Mouse (Mus musculus): ENCODE measurements around the gene Tbc1d14.

The Tbc1d14 gene

DNA sequence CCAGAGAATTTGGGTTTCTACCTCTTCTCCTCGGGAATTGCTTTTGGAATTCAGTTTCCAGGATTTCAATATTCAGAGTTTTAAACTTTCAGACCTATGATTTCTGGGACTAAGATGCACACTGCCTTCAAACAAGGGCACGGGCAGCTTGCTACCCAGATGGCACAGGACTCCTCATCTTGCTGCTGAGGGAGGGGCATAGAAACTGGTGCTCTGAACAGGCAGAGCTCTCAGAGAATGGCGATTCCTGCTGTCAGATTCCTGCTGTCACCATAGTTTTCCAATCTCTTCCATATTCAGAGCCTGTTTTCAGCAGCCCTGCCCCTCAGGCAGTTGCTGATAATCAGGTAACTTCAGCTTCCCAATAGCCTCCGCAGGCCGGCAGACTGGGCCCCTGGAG lies 77.5 kb downstream of the Tbc1d14 start:
- TF ChIP-seq GATA4 (IDR thresholded peaks at IDR 0.05; ENCODE audit: insufficient replicate concordance, low read length): no peak

DNA sequence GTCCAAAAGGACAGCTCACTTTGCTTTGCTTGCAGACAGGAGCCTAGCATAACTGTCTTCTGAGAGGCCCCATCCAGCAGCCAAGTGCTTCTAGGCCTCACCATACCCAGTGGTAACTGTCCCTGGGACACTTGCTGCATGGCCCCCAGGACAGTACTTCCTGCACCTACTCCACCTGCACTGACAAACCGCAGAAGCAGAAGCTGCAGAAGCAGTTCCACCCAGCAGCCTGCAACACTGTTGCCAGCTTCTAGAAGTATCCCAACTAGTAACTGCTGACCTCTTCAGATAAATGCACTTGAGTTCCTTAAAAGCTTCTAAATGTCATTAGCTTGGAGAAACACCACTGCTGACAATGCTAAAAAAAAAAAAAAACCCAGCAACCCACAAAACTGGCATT lies 78.0 kb downstream of the Tbc1d14 start:
- no peak for TF ChIP-seq GATA4 (IDR thresholded peaks at IDR 0.05; ENCODE audit: insufficient replicate concordance, low read length)

DNA sequence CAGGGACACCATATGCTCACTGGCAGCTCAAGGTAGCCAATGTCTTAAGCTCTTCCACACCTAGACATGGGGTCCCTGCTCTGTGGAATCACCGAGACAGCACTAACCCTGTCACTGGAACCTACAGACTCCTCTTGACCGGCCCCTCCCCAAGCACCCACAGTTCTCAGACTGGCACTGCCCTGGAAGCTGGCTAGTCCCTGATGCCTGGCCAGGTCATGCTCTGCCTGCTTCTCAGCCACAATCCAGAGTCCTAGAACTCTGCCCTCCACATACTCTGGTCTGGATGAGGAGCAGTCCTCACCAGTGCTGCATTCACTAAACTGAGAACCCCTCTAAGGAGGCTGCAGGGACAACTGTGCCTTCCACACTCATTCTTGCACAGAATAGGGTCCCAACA lies 82.1 kb downstream of the Tbc1d14 start:
- TF ChIP-seq GATA4 (IDR thresholded peaks at IDR 0.05; ENCODE audit: insufficient replicate concordance, low read length): no peak

DNA sequence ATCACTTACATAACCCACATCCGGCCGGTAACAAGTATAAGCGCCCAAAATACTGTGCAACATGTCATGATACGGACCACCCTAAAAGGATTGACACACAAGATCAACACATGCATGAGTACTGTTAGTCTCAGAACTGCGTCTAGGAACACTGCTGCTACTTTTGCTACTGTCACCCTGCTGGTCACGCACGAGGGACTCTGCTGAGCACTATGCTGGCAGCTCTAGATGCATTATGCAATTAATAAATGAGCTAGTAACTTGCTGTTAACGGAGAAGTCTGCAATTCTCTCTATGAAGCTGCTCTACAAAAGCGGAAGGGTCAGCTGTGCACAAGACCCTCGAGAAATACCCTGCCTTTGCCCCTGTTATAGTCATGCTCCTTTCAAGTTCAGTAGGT lies 84.7 kb downstream of the Tbc1d14 start:
- no peak for TF ChIP-seq GATA4 (IDR thresholded peaks at IDR 0.05; ENCODE audit: insufficient replicate concordance, low read length)

DNA sequence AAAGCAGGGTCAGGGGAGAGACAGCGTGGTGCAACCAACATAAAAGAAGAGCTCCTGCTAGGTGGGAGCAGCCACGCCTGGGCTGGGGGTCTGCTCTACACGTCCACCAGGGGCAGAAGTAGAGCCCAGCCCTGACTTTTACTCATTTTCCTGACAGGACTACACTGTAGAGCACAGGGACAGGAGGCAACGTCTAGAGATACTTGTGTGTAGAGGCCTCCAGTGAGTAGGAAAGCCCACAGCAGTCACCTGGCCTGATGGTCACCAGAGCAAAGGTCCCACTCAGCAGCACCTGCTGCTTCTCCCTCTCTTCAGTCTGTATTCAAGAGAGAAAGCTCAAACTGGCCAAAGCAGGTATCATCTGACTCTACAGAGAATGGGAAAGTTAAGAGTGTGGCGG lies 87.4 kb downstream of the Tbc1d14 start:
- no peak for TF ChIP-seq GATA4 (IDR thresholded peaks at IDR 0.05; ENCODE audit: insufficient replicate concordance, low read length)

DNA sequence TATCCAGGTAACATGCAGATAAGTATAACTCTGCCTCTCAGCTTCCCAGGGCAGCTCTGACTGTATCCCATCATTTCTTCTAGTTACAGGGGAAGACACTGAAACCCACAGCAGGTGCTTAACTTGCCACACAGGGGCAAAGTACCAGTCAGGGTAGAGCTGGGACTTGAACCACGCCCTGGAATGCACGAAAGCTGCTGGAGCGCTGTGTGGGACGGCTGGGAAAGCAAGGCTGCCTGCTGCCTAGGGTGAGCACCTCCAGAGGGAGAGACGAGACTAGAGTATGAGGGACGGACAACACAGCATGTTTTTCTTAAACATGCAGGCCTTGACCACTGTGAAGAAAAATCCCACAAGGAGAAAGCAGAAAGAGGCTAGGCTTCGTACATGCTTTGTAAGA lies 87.8 kb downstream of the Tbc1d14 start:
- no peak for TF ChIP-seq GATA4 (IDR thresholded peaks at IDR 0.05; ENCODE audit: insufficient replicate concordance, low read length)

DNA sequence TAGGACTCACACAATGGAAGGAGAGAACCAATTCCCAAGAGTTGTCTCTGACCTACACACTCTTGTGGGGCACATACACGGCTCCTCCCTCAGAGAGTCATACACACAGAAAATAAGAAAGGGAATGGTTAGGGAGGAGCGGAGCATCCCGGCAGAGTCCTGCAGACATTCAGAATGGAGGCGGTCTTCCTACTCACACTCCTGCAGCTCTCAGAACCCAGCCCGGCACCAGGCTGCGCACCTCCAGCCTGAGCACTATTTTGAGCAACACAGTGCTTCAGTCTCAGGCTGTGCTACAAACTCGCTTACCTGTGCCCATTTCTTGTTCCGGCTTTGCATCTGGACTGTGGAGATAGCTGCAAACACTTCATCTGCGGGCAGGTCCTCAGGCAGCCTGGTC lies 98.4 kb downstream of the Tbc1d14 start:
- no peak for TF ChIP-seq GATA4 (IDR thresholded peaks at IDR 0.05; ENCODE audit: insufficient replicate concordance, low read length)

DNA sequence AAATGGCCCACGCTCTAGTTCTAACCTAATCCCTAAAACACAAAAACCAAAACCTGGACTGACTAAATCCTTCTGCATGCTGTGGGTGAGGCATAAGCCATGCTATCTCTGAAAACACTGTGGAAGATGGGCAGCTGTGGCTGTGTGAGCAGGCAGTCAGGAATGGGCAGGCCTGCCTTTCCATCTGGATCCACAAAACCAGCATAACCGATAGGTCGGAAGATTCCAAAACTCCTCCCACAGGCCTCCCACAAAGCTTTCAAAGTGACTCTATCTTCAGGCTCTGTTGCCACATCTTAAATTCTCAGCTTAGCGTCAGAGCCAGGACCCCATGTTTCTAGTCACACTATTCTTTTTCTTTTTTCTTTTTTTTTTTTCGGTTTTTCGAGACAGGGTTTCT lies 99.2 kb downstream of the Tbc1d14 start:
- TF ChIP-seq GATA4 (IDR thresholded peaks at IDR 0.05; ENCODE audit: insufficient replicate concordance, low read length): no peak

DNA sequence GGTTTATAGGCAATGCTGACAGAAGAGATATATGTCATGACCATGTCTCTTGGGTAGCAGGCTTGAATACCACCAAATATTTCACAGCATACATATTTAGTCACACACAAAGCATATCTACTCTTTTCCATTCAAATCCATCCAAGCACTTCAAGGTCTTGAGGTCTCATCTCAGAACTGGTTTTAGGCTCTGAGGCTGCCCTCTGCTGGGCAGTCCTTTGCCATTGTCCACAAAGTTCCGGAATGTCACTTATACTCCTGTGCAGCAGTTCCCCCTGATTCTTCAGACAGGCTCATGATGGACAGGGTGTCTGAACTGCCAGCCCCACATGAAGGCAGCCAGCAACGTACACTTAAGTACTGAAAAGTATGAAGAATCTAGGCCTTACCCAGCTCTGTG lies 103.9 kb downstream of the Tbc1d14 start:
- no peak for TF ChIP-seq GATA4 (IDR thresholded peaks at IDR 0.05; ENCODE audit: insufficient replicate concordance, low read length)

DNA sequence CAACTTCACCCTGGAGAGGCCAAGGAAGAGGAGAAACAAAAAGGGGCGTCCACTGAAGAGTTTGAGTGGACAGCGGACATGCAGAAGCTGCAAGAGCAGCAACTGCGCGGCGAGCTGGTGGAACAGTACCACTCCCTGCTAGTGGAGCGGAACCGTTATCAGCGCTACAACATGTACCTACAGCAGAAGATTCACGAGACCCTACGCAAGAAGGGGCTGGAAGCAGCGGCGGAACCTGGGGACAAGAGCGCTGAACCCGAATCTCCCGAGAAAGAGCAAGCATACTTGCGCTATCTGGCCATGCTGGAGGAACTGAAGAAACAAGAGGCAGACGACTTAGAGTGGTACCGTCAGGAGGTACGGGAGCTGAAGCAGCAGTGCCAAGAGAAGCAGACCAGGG lies 107.8 kb downstream of the Tbc1d14 start:
- TF ChIP-seq GATA4 (IDR thresholded peaks at IDR 0.05; ENCODE audit: insufficient replicate concordance, low read length): no peak

DNA sequence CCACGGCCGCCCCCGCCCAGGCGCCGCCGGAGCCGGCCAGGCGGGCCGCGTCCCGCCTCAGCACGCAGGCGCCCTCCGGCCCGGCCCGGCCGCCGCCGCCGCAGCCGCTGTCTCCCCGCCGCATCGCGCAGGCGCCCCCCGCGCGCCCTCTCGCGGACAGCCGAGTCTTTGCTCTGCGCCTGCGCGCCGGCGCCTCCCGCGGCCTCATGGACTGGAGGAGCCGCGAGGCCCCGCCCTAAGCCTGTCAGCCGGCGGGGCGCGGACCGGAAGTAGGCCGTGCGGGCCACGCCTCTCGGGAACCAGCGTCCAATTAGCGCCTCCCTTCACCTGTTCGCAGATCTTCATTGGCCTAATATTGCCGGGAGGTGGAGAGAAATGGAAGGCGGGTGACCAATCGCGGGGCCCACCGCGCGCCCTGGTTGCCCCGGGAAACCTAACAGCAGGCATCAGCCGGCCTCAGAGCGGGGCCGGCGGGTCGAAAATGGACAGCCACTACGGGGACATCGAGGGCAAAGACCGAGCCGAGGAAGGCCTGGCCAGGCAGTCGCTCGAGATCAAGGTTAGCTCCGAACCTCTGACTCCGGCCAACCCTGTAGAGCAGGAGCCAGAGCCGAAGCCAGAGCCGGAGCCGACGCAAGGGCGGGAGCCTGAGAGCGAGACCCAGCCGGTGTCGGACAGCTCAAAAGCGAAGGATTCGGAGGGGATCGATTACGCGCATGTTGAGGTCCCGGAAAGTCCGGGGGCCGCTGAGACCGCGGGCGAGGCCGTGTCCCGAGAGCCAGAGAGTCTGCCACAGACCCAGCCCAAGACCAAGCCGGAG lies 108.7 kb downstream of the Tbc1d14 start, which contains the start of the genes Tada2b and Ccdc96:
Gene Tada2b, minus strand, starts transcription at position 115 of the 820 bp plus-strand sequence.
Gene Ccdc96, plus strand, starts transcription at position 418 of the 820 bp plus-strand sequence.
- TF ChIP-seq GATA4 (IDR thresholded peaks at IDR 0.05; ENCODE audit: insufficient replicate concordance, low read length): no peak

DNA sequence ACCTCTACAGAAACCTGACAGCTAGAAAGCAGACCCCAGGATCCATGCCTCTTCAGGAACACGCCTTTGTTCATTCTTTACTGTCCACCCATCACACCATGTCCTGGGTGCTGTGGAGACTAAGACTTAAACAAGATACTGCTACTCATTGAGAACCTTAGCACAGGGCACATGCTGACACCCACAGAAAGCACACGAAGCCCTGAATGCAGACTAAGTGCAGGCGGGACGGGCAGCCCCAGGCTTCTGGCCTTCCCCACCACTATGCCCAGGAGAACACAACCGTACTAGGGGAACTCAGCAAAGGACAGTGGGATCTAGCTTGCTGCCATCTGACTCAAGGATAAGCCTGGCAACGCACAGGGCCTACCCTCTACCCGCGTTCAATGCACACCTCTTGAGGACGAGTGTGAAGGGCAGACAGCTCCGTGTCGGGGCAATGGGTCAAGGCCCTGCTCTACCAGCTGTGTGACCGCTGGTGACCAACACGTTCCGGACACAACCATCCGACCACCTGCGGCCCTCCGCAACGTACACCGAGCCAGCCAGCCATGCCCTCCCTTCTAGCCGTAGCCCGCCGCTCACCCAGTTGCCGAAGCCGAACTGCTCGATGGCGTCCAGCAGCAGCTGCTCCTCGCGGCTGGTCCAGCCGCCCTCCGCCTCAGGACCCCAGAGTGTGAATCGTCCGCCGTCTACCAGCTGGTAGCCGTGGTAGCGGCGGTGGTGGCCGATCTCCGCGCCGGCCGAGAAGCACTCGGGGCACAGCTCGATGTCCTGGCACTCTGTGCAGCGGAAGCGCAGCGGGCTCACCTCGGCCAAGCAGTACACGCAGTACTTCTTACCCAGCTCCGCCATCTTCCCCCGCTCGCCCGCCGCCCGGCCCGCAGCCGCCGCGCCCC lies 109.6 kb downstream of the Tbc1d14 start:
- no peak for TF ChIP-seq GATA4 (IDR thresholded peaks at IDR 0.05; ENCODE audit: insufficient replicate concordance, low read length)

DNA sequence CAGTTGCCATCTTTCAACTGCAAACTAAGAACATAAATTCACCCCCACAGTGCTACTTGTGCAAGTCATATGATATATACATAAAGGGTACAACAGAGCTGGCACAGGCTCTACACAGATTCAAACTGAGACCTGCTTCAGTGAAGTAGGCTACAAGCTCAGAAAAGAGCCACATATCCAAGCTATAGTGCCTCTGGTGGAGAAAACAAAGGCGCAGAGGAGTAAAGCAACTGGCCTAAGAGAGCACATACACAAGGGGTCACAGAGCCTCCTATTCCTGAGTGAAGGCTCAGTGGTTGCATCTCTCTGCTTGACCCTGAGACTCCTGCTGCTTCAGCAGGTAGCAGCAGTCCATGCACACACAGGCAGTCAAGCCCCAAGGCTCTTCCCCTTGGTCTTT lies 112.0 kb downstream of the Tbc1d14 start:
- TF ChIP-seq GATA4 (IDR thresholded peaks at IDR 0.05; ENCODE audit: insufficient replicate concordance, low read length): no peak

DNA sequence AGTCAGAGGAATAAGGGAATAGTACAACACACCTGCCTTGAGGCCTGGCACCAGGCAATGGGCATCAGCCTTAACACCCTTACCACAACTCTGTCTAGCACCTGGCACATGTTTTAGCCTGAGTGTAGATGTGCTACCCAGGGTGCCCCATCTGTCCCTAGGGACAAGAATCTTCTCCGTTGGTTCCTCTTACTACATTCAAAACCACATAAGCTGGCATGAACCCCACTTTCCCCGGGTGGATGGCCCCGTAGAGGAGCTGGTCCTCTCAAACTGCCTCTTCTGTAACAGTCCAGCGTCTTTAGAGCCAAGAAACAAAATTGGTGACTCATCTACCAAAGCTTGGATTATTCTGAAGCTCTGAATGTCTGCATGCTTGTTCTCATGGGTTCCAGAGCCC lies 112.7 kb downstream of the Tbc1d14 start:
- no peak for TF ChIP-seq GATA4 (IDR thresholded peaks at IDR 0.05; ENCODE audit: insufficient replicate concordance, low read length)

DNA sequence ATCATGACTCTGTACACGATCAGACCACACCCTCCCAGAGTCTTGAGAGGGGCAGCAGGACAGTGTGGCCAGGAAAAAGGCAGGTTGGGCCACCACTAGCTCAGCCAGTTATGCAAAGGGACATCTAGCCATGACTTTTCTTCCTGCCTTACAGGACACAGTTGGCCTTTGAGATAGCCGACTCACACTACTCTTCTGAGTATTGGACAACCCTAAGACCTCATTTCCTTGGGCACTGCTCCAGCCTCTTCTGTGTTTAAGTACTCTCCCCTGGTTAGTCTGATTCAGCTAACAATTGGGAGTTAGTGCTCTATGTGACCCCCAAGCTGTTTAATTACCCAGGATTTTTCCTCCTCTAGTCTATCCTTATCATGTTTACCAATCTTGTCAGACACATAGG lies 113.3 kb downstream of the Tbc1d14 start:
- TF ChIP-seq GATA4 (IDR thresholded peaks at IDR 0.05; ENCODE audit: insufficient replicate concordance, low read length): no peak
